Mouse (Mus musculus): Measurements from ENCODE around the gene Ankrd65. TPM values are rescaled to one million over a fixed set of nuclear protein-coding genes. Genes with fewer than 3 reads are reported as not detected.

The Ankrd65 gene
- polyA plus RNA-seq, 1 experiment from 2014 or later = not detected

DNA sequence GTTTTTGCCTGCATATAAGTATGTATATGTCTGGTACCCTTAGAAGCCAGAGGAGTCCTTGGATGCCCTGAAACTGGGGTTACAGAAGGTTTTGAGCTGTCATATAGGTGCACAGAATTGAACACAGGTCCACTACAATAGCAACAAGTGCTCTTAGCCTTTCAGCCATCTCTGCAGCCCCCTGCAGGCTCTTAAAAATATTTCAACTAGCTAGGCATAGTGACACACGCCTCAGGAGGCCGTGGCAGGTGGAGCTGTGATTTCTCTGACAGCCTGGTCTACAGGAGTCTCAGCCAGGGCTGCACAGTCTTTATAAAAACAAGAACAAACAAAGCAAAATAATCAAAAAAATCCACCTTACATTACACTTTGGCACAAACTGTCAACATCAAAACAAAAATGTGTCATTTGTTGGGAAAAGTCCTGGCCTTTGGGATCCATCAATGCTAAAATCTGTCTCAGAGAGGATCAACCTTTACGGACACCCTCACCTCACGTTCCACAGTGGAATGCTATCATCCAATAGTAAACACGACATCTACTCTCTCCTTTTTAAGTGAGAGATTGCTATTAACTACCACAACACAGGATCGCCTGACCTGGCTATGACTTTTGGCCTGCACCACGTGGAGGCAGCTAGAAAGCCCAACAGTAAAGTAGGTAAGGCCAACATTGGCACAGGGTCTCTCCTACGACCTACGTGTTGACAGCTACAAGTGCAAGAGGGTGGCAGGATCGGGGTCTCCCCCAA lies 30.2 kb upstream of the Ankrd65 start:
- Histone ChIP-seq H3K9ac (ENCODE audit: low read length) (peak overlapping the region; percentile 71), H3K27ac (replicated peaks; ENCODE audit: low read depth, low read length) (no peak overlapping the region), H3K4me3 (ENCODE audit: low read depth, low read length) (peak overlapping the region; percentile 89), H3K9me3 (ENCODE audit: control insufficient read depth, low read length) (no peaks in the 10 kb centered on the region), H3K4me1 (ENCODE audit: control insufficient read depth, insufficient read depth, low read length) (peaks cover 12% of the 10 kb centered on the region), H3K4me2 (ENCODE audit: low read depth, severe bottlenecking) (peak overlapping the region; percentile 85), H3K27me3 (ENCODE audit: control insufficient read depth, insufficient read depth, low read length) (no peaks in the 10 kb centered on the region), H3K36me3 (ENCODE audit: control insufficient read depth, insufficient read depth, low read length) (peaks cover 11% of the 10 kb centered on the region)
- DNase-seq (ENCODE audit: low spot score) (no peak), ATAC-seq (ENCODE audit: insufficient number of reproducible peaks, low FRiP score, low TSS enrichment, low read depth) (0 out of 2 replicates have a peak, but pooled peaks have one; percentile 15)
- 3% methylated on average over 10 of the region's 10 CpGs for WGBS

DNA sequence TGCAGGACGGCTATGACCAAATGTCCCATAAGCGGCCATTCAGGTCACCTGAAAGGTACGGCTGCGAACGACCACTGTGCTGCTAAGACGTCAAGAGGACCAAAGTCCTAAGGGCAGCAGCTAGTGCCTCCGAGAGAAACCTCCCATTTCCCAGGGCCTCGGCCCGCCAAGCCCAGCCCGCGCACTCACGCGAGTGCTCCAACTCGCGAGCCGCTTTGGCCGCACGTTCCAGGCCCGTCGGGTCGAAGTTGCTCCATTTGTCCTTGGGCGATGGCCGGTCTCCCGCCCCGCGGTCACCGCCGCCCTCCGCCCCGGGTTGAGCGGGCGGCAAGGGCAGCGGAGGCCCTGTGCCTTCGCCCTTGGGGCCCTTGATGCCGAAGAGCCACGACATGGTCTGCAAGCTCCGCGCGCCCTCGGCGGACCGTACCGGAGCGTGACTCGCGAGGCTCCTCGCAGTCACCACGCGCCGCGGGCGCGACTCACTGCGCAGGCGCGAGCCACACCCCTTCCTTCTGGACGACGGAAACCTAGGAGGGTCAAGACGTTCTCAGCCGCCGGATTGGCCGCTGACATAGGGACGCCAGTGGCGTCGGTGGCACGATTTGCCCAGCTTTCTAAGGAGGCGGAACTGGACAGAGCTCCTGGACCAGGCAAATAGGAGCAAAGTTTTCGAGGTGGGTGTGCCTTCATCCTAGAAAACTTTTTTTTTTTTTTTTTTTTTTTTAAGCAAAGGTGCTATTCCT lies 29.5 kb upstream of the Ankrd65 start, which contains the start of gene Atad3a:
Gene Atad3a (minus strand): TSS at position 481 of the 743 bp plus-strand sequence.
- peak within 1 kb of the TSS; percentile 78 for H3K9ac ChIP-seq (ENCODE audit: low read length)
- DNase-seq (ENCODE audit: low spot score) (peak; percentile 97), ATAC-seq (ENCODE audit: insufficient number of reproducible peaks, low FRiP score, low TSS enrichment, low read depth) (peak; percentile 96)
- H3K4me1 ChIP-seq (ENCODE audit: control insufficient read depth, insufficient read depth, low read length) = peaks cover 12% of the 10 kb centered on the region
- peak within 1 kb of the TSS; percentile 85 for H3K4me2 ChIP-seq (ENCODE audit: low read depth, severe bottlenecking)
- peaks cover 7% of the 10 kb centered on the region for H3K36me3 ChIP-seq (ENCODE audit: control insufficient read depth, insufficient read depth, low read length)
- H3K27me3 ChIP-seq (ENCODE audit: control insufficient read depth, insufficient read depth, low read length) = no peaks in the 10 kb centered on the region
- H3K27ac ChIP-seq (replicated peaks; ENCODE audit: low read depth, low read length) = no peak within 1 kb of the TSS
- no peaks in the 10 kb centered on the region for H3K9me3 ChIP-seq (ENCODE audit: control insufficient read depth, low read length)
- WGBS = under 1% methylated on average over 68 of the region's 68 CpGs
- peak within 1 kb of the TSS; percentile 89 for H3K4me3 ChIP-seq (ENCODE audit: low read depth, low read length)

DNA sequence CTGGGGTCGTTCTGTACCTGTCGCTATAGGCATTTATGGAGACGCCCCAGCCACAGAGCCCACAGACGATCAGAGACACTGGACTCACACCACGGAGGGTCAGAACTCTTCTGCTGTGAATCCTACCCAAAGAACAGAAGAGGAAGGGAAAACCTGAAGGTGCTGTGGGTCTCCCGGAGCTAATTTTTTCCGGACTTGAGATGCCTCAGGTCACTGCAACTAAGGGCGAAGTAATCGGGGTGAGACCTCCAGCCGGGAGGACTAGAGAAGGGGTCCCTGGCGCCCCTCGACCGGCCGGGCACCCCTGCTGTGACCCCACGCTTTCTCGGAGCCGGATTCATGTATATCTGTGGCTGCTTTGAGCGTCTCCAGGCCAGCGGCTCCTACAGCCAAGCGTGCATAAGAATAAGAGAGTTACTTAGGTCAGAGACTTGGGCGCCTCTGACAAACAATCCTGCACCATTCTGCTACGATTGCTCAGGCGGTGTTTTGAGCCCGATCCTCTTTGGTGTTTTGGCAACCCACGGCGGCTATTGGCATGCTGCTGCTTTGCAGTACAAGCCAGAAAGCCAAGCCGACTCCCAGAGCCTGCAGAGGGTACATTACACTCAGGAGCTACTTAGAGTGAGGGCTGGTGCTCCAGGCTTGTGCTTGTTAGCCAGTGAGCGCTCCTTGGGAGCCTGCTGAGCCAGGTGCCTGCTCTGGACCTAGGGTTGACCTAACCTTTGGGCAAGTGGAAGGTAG lies 28.7 kb upstream of the Ankrd65 start:
- 0 out of 2 replicates have a peak, but pooled peaks have one; percentile 14 for ATAC-seq (ENCODE audit: insufficient number of reproducible peaks, low FRiP score, low TSS enrichment, low read depth)
- WGBS = 3% methylated on average over 28 of the region's 28 CpGs
- DNase-seq (ENCODE audit: low spot score) = no peak
- H3K9ac ChIP-seq (ENCODE audit: low read length) = peak overlapping the region; percentile 78
- H3K9me3 ChIP-seq (ENCODE audit: control insufficient read depth, low read length) = no peaks in the 10 kb centered on the region
- peak overlapping the region; percentile 82 for H3K4me2 ChIP-seq (ENCODE audit: low read depth, severe bottlenecking)
- peak overlapping the region; percentile 89 for H3K4me3 ChIP-seq (ENCODE audit: low read depth, low read length)
- H3K4me1 ChIP-seq (ENCODE audit: control insufficient read depth, insufficient read depth, low read length) = peaks cover 12% of the 10 kb centered on the region
- H3K27me3 ChIP-seq (ENCODE audit: control insufficient read depth, insufficient read depth, low read length) = no peaks in the 10 kb centered on the region
- H3K27ac ChIP-seq (replicated peaks; ENCODE audit: low read depth, low read length) = no peak overlapping the region
- H3K36me3 ChIP-seq (ENCODE audit: control insufficient read depth, insufficient read depth, low read length) = peaks cover 3% of the 10 kb centered on the region; the same call in 1 of the 2 replicates

DNA sequence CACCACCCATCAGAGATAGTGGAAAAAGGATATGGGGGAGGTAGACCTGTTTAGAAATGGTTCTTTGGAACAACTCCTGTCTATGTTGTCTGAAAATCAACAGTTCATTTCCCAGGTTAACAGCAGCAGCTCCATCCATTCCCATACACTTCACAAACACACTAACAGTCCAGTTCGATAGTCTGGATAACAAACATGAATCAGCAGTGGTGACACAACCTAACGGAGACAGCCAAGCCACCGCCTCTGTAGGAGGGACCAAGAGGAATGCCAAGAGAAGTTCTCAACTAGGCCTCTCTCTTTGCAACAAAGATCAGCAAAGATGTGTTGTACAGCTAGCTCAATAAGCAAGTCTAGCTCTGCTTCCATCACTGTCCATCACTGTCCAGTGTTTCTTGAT lies 27.9 kb upstream of the Ankrd65 start:
- ATAC-seq (ENCODE audit: insufficient number of reproducible peaks, low FRiP score, low TSS enrichment, low read depth) (no peak), DNase-seq (ENCODE audit: low spot score) (no peak)
- 93% methylated on average over 3 of the region's 3 CpGs for whole genome bisulfite sequencing
- Histone ChIP-seq H3K27ac (replicated peaks; ENCODE audit: low read depth, low read length) (no peak overlapping the region), H3K9me3 (ENCODE audit: control insufficient read depth, low read length) (no peaks in the 10 kb centered on the region), H3K9ac (ENCODE audit: low read length) (no peak overlapping the region), H3K4me2 (ENCODE audit: low read depth, severe bottlenecking) (no peak overlapping the region), H3K4me3 (ENCODE audit: low read depth, low read length) (no peak overlapping the region), H3K27me3 (ENCODE audit: control insufficient read depth, insufficient read depth, low read length) (no peaks in the 10 kb centered on the region), H3K4me1 (ENCODE audit: control insufficient read depth, insufficient read depth, low read length) (peaks cover 12% of the 10 kb centered on the region), H3K36me3 (ENCODE audit: control insufficient read depth, insufficient read depth, low read length) (peaks cover 3% of the 10 kb centered on the region; the same call in 1 of the 2 replicates)

DNA sequence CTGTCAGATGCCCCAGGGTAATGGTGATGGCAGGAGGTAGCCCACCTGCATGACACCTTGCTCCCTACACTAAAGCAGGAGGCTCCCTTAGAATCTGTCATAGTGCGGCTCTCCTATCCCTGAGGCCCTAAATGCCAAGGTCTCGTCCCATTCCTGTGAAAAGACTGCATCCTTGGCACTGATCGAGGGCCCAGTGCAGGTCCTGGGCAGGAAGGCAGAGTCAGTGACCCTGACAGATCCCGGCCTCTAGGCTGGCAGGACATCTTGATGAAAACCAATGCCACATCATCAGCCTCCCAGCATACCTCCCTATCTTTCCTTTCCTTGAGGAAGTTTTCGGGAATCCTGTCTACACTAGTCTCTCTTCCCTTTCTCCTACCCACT lies 20.8 kb upstream of the Ankrd65 start:
- H3K4me1 ChIP-seq (ENCODE audit: control insufficient read depth, insufficient read depth, low read length) = peaks cover 14% of the 10 kb centered on the region; the same call in 1 of the 2 replicates
- H3K9me3 ChIP-seq (ENCODE audit: control insufficient read depth, low read length) = no peaks in the 10 kb centered on the region
- peak overlapping the region; percentile 49 for H3K4me3 ChIP-seq (ENCODE audit: low read depth, low read length)
- no peaks in the 10 kb centered on the region for H3K36me3 ChIP-seq (ENCODE audit: control insufficient read depth, insufficient read depth, low read length)
- 64% methylated on average over 5 of the region's 5 CpGs for WGBS
- H3K9ac ChIP-seq (ENCODE audit: low read length) = peak overlapping the region; percentile 91
- DNase-seq (ENCODE audit: low spot score) = no peak
- 0 out of 2 replicates have a peak overlapping the region, but pooled peaks have one; percentile 3 for H3K27ac ChIP-seq (replicated peaks; ENCODE audit: low read depth, low read length)
- no peaks in the 10 kb centered on the region for H3K27me3 ChIP-seq (ENCODE audit: control insufficient read depth, insufficient read depth, low read length)
- peak overlapping the region; percentile 81 for H3K4me2 ChIP-seq (ENCODE audit: low read depth, severe bottlenecking)
- no peak for ATAC-seq (ENCODE audit: insufficient number of reproducible peaks, low FRiP score, low TSS enrichment, low read depth)

DNA sequence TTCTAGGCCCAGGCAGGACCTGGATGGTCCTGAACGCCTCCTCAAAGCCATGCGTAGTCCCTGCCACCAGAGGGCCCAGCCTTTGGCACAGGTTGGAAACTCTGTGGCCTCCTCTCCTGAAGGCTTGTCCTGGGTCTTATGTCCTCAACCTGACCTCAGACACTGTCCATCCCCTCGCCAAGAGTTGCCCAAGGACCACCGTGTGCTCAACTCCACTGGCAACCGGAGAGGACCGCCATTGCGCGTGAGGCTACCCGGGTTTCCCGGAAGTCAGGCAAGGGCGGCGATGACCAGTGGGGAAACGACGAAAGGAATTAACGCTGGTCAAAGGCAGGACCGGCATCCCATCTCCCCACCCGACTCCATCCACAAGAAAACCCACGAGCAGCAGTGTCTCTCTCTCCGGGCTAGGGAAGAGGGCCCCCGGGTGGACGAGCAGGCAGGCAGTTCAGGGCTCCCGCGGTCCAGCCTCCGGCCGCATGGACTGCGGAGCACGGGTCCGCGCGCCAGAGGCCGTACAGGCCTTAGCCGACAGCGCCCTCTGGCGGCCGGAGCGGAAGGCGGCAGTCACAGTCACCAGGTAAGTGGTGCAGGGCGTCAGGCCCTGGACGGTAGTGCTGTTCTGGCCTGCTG lies 20.2 kb upstream of the Ankrd65 start:
- no peaks in the 10 kb centered on the region for H3K36me3 ChIP-seq (ENCODE audit: control insufficient read depth, insufficient read depth, low read length)
- peak overlapping the region; percentile 49 for H3K4me3 ChIP-seq (ENCODE audit: low read depth, low read length)
- under 1% methylated on average over 39 of the region's 39 CpGs for WGBS
- H3K27me3 ChIP-seq (ENCODE audit: control insufficient read depth, insufficient read depth, low read length) = no peaks in the 10 kb centered on the region
- peak overlapping the region; percentile 91 for H3K9ac ChIP-seq (ENCODE audit: low read length)
- H3K27ac ChIP-seq (replicated peaks; ENCODE audit: low read depth, low read length) = 0 out of 2 replicates have a peak overlapping the region, but pooled peaks have one; percentile 30
- peak; percentile 95 for DNase-seq (ENCODE audit: low spot score)
- no peaks in the 10 kb centered on the region for H3K9me3 ChIP-seq (ENCODE audit: control insufficient read depth, low read length)
- peak; percentile 86 for ATAC-seq (ENCODE audit: insufficient number of reproducible peaks, low FRiP score, low TSS enrichment, low read depth)
- peak overlapping the region; percentile 81 for H3K4me2 ChIP-seq (ENCODE audit: low read depth, severe bottlenecking)
- H3K4me1 ChIP-seq (ENCODE audit: control insufficient read depth, insufficient read depth, low read length) = peaks cover 19% of the 10 kb centered on the region; the same call in 1 of the 2 replicates

DNA sequence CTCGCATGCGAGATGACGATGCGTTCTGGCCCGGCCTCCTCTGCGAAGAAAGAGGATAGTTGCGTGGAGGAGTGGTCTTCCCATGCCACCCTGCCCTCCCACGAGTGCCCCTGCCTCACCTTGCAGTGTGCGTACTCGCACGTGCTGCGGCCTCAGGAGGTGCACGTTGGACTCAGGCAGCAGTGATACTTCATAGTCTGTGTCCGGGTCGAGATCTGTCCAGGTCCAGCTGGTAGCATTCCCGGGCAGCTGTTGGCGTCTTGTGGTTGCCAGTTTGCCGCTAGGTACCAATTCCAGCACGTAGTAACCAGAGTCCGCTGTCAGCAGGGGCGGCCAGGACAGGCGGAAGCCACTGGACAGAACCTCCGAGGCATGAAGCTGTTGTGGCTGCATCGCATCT lies 19.6 kb upstream of the Ankrd65 start:
- ATAC-seq (ENCODE audit: insufficient number of reproducible peaks, low FRiP score, low TSS enrichment, low read depth) (no peak; the same call in 1 of the 2 replicates), DNase-seq (ENCODE audit: low spot score) (no peak)
- 43% methylated on average over 24 of the region's 24 CpGs for WGBS
- Histone ChIP-seq H3K27me3 (ENCODE audit: control insufficient read depth, insufficient read depth, low read length) (no peaks in the 10 kb centered on the region), H3K36me3 (ENCODE audit: control insufficient read depth, insufficient read depth, low read length) (no peaks in the 10 kb centered on the region), H3K4me2 (ENCODE audit: low read depth, severe bottlenecking) (peak overlapping the region; percentile 81), H3K9me3 (ENCODE audit: control insufficient read depth, low read length) (no peaks in the 10 kb centered on the region), H3K27ac (replicated peaks; ENCODE audit: low read depth, low read length) (no peak overlapping the region), H3K4me3 (ENCODE audit: low read depth, low read length) (peak overlapping the region; percentile 49), H3K9ac (ENCODE audit: low read length) (peak overlapping the region; percentile 91), H3K4me1 (ENCODE audit: control insufficient read depth, insufficient read depth, low read length) (peaks cover 21% of the 10 kb centered on the region; the same call in 1 of the 2 replicates)

Data from limb, embryonic 11.5 days (tissue).